Mouse (Mus musculus) neural tube, embryonic 12.5 days (tissue): ENCODE measurements around the gene Srpk2. TPM values are rescaled to one million over a fixed set of nuclear protein-coding genes. Genes with fewer than 3 reads are reported as not detected.

Source experiments
- ATAC-seq: fragments of 200-750 bp; cut with Nextera tagmentation; 2 replicates; pipeline ENCODE4 v1.8.0; 2017; ENCODE audit warnings: low read depth, mild to moderate bottlenecking, moderate TSS enrichment, moderate library complexity; ENCODE audit not compliant: low FRiP score
- H3K27ac ChIP-seq: fragments of 300-500 bp; sonication (generic); 2 replicates; pipeline ENCODE4 v1.5.1; 2016
- H3K27me3 ChIP-seq: fragments of 300-500 bp; sonication (generic); replicated peaks from 2 replicates; pipeline ENCODE4 v1.6.1; 2016; ENCODE audit warnings: mild to moderate bottlenecking
- H3K36me3 ChIP-seq: fragments of 300-500 bp; sonication (generic); 2 replicates; pipeline ENCODE4 v1.6.1; 2016; ENCODE audit warnings: mild to moderate bottlenecking
- H3K4me1 ChIP-seq: fragments of 300-500 bp; sonication (generic); 2 replicates; pipeline ENCODE4 v1.6.1; 2016
- H3K4me2 ChIP-seq: fragments of 300-500 bp; sonication (generic); replicated peaks from 2 replicates; pipeline ENCODE4 v1.6.1; 2016; ENCODE audit warnings: mild to moderate bottlenecking
- H3K4me3 ChIP-seq: fragments of 300-500 bp; sonication (generic); 2 replicates; pipeline ENCODE4 v1.5.1; 2016
- H3K9ac ChIP-seq: fragments of 300-500 bp; sonication (generic); 2 replicates; pipeline ENCODE4 v1.6.1; 2016; ENCODE audit warnings: mild to moderate bottlenecking
- H3K9me3 ChIP-seq: fragments of 300-500 bp; sonication (generic); 2 replicates; pipeline ENCODE4 v1.6.1; 2016; ENCODE audit warnings: mild to moderate bottlenecking
- WGBS: fragments of 180-500 bp; shearing (Covaris S2); methylation state at CpG from one replicate; pipeline ENCODE4 v1.1.7; 2016; 5-methylcytosine and 5-hydroxymethylcytosine counted together
- polyA plus RNA-seq: library from polyadenylated mRNA; unstranded; fragments of >200 nt; fragmentation: Nextera tagmentation; extraction: Ambion mirVana; gene quantifications from 2 replicates; pipeline ENCODE4 v1.2.1, GENCODE M21; 2016

Srpk2 gene
- polyA plus RNA-seq, 1 experiment from 2014 or later = 75.3 TPM

- H3K4me1 ChIP-seq = no peaks in the 10 kb centered on the region
- H3K9me3 ChIP-seq = peaks cover 32% of the 10 kb centered on the region
- 97% methylated on average over 1 of the region's 1 CpGs for WGBS
- H3K27me3 ChIP-seq = no peaks in the 10 kb centered on the region
- H3K4me2 ChIP-seq = no peak overlapping the region
- ATAC-seq = no peak
- no peak overlapping the region for H3K9ac ChIP-seq
- no peak overlapping the region for H3K27ac ChIP-seq
- H3K4me3 ChIP-seq = no peak overlapping the region
- peaks cover 37% of the 10 kb centered on the region for H3K36me3 ChIP-seq
Observed at GRCm38 (mm10) chr5:23697457-23697856, 13.0 kb upstream of the Srpk2 start.

GRCm38 (mm10) chr5:23683431-23683830 lies 986 bp downstream of the Srpk2 start:
- Histone ChIP-seq H3K4me1 (no peaks in the 10 kb centered on the region), H3K27ac (no peak overlapping the region), H3K36me3 (no peaks in the 10 kb centered on the region), H3K9ac (no peak overlapping the region), H3K4me3 (no peak overlapping the region), H3K4me2 (no peak overlapping the region), H3K9me3 (no peaks in the 10 kb centered on the region), H3K27me3 (no peaks in the 10 kb centered on the region)
- 90% methylated on average over 4 of the region's 4 CpGs for WGBS
- no peak for ATAC-seq

- WGBS = 58% methylated on average over 3 of the region's 3 CpGs
- Histone ChIP-seq H3K4me3 (no peak overlapping the region), H3K4me2 (no peak overlapping the region), H3K9ac (no peak overlapping the region), H3K27me3 (no peaks in the 10 kb centered on the region), H3K36me3 (no peaks in the 10 kb centered on the region), H3K27ac (no peak overlapping the region), H3K9me3 (no peaks in the 10 kb centered on the region), H3K4me1 (no peaks in the 10 kb centered on the region)
- no peak for ATAC-seq
Observed at GRCm38 (mm10) chr5:23679006-23679405, 5.4 kb downstream of the Srpk2 start.

- 95% methylated on average over 5 of the region's 5 CpGs for WGBS
Observed at GRCm38 (mm10) chr5:23677883-23678282, 6.5 kb downstream of the Srpk2 start.

GRCm38 (mm10) chr5:23677072-23677453 lies 7.4 kb downstream of the Srpk2 start:
- H3K4me1 ChIP-seq = peaks cover 2% of the 10 kb centered on the region; the same call in 1 of the 2 replicates
- H3K27me3 ChIP-seq = no peaks in the 10 kb centered on the region
- H3K4me3 ChIP-seq = no peak overlapping the region
- no peak overlapping the region for H3K27ac ChIP-seq
- 84% methylated on average over 5 of the region's 5 CpGs for WGBS
- H3K9ac ChIP-seq = no peak overlapping the region
- no peak overlapping the region for H3K4me2 ChIP-seq
- H3K9me3 ChIP-seq = no peaks in the 10 kb centered on the region
- no peaks in the 10 kb centered on the region for H3K36me3 ChIP-seq
- ATAC-seq = no peak

More at GRCm38 (mm10) chr5:23677883-23678282, 6.5 kb downstream of the Srpk2 start:
- no peak for ATAC-seq
- no peak overlapping the region for H3K4me2 ChIP-seq
- no peaks in the 10 kb centered on the region for H3K9me3 ChIP-seq
- no peaks in the 10 kb centered on the region for H3K27me3 ChIP-seq
- no peak overlapping the region for H3K9ac ChIP-seq
- no peaks in the 10 kb centered on the region for H3K36me3 ChIP-seq
- no peak overlapping the region for H3K27ac ChIP-seq
- H3K4me1 ChIP-seq = no peaks in the 10 kb centered on the region
- H3K4me3 ChIP-seq = no peak overlapping the region

- Histone ChIP-seq H3K4me3 (peak overlapping the region; percentile 94), H3K27ac (peak overlapping the region; percentile 62; the same call in 1 of the 2 replicates), H3K27me3 (no peaks in the 10 kb centered on the region), H3K9ac (peak overlapping the region; percentile 89), H3K4me2 (peak overlapping the region; percentile 90), H3K9me3 (no peaks in the 10 kb centered on the region), H3K36me3 (no peaks in the 10 kb centered on the region), H3K4me1 (peaks cover 6% of the 10 kb centered on the region; the same call in 1 of the 2 replicates)
- peak; percentile 68 for ATAC-seq
- 9% methylated on average over 32 of the region's 41 CpGs for WGBS
Observed at GRCm38 (mm10) chr5:23676156-23677071, 8.0 kb downstream of the Srpk2 start.

GRCm38 (mm10) chr5:23675499-23676155 lies 8.8 kb downstream of the Srpk2 start:
- Histone ChIP-seq H3K9ac (peak overlapping the region; percentile 89), H3K4me3 (peak overlapping the region; percentile 94), H3K4me2 (peak overlapping the region; percentile 90), H3K27ac (peak overlapping the region; percentile 62), H3K9me3 (no peaks in the 10 kb centered on the region), H3K27me3 (no peaks in the 10 kb centered on the region), H3K36me3 (no peaks in the 10 kb centered on the region), H3K4me1 (peaks cover 6% of the 10 kb centered on the region; the same call in 1 of the 2 replicates)
- ATAC-seq = peak; percentile 87
- WGBS = under 1% methylated on average over 40 of the region's 95 CpGs

- H3K4me2 ChIP-seq = peak overlapping the region; percentile 90
- peak overlapping the region; percentile 62 for H3K27ac ChIP-seq
- WGBS = under 1% methylated on average over 51 of the region's 61 CpGs
- peak overlapping the region; percentile 94 for H3K4me3 ChIP-seq
- peak; percentile 82 for ATAC-seq
- H3K9ac ChIP-seq = peak overlapping the region; percentile 89
- H3K4me1 ChIP-seq = peaks cover 6% of the 10 kb centered on the region; the same call in 1 of the 2 replicates
- H3K9me3 ChIP-seq = no peaks in the 10 kb centered on the region
- H3K27me3 ChIP-seq = no peaks in the 10 kb centered on the region
- no peaks in the 10 kb centered on the region for H3K36me3 ChIP-seq
Observed at GRCm38 (mm10) chr5:23674829-23675498, 9.5 kb downstream of the Srpk2 start.

- H3K9ac ChIP-seq = no peak overlapping the region
- H3K4me3 ChIP-seq = no peak overlapping the region
- ATAC-seq = no peak
- H3K4me2 ChIP-seq = no peak overlapping the region
- no peaks in the 10 kb centered on the region for H3K27me3 ChIP-seq
- peaks cover 6% of the 10 kb centered on the region; the same call in 1 of the 2 replicates for H3K4me1 ChIP-seq
- no peaks in the 10 kb centered on the region for H3K36me3 ChIP-seq
- 61% methylated on average over 7 of the region's 7 CpGs for WGBS
- no peaks in the 10 kb centered on the region for H3K9me3 ChIP-seq
- no peak overlapping the region for H3K27ac ChIP-seq
Observed at GRCm38 (mm10) chr5:23672136-23672535, 12.3 kb downstream of the Srpk2 start.

- H3K27ac ChIP-seq = no peak overlapping the region
- H3K36me3 ChIP-seq = no peaks in the 10 kb centered on the region
- H3K4me2 ChIP-seq = no peak overlapping the region
- H3K9me3 ChIP-seq = no peaks in the 10 kb centered on the region
- no peak for ATAC-seq
- H3K9ac ChIP-seq = no peak overlapping the region
- H3K4me1 ChIP-seq = peaks cover 6% of the 10 kb centered on the region; the same call in 1 of the 2 replicates
- no peak overlapping the region for H3K4me3 ChIP-seq
- WGBS = 89% methylated on average over 4 of the region's 4 CpGs
- no peaks in the 10 kb centered on the region for H3K27me3 ChIP-seq
Observed at GRCm38 (mm10) chr5:23670880-23671279, 13.5 kb downstream of the Srpk2 start.

GRCm38 (mm10) chr5:23665906-23666305 lies 18.5 kb downstream of the Srpk2 start:
- no peak overlapping the region for H3K4me2 ChIP-seq
- H3K36me3 ChIP-seq = no peaks in the 10 kb centered on the region
- H3K4me3 ChIP-seq = no peak overlapping the region
- H3K9ac ChIP-seq = no peak overlapping the region
- no peak overlapping the region for H3K27ac ChIP-seq
- ATAC-seq = no peak
- H3K4me1 ChIP-seq = no peaks in the 10 kb centered on the region
- H3K9me3 ChIP-seq = no peaks in the 10 kb centered on the region
- H3K27me3 ChIP-seq = no peaks in the 10 kb centered on the region

- Histone ChIP-seq H3K4me2 (no peak overlapping the region), H3K27me3 (no peaks in the 10 kb centered on the region), H3K4me1 (no peaks in the 10 kb centered on the region), H3K9me3 (no peaks in the 10 kb centered on the region), H3K36me3 (no peaks in the 10 kb centered on the region), H3K4me3 (no peak overlapping the region), H3K9ac (no peak overlapping the region), H3K27ac (no peak overlapping the region)
- WGBS = 89% methylated on average over 2 of the region's 2 CpGs
- ATAC-seq = no peak
Observed at GRCm38 (mm10) chr5:23661191-23661590, 23.2 kb downstream of the Srpk2 start.
